Mouse (Mus musculus): Measurements from ENCODE around the gene Pclo.

GRCm38 (mm10) chr5:14680419-14680818, 165.7 kb downstream of the Pclo start:
- TF ChIP-seq POLR2A (IDR thresholded peaks at IDR 0.05; ENCODE audit: borderline replicate concordance, low read depth, low read length) (no peak), CTCF (IDR thresholded peaks at IDR 0.05; ENCODE audit: low read depth, low read length) (no peak)

Data from bone marrow macrophage, adult 2 months (primary cell).